Mouse (Mus musculus) kidney, embryonic 15.5 days (tissue): ENCODE measurements around the gene Lrba. TPM values are rescaled to one million over a fixed set of nuclear protein-coding genes. Genes with fewer than 3 reads are reported as not detected.

Experiments used
- ATAC-seq: fragments of 200-750 bp; cut with Nextera tagmentation; replicated peaks from 2 replicates; pipeline ENCODE4 v1.8.0; 2017; ENCODE audit warnings: moderate TSS enrichment; ENCODE audit not compliant: low FRiP score
- H3K27ac ChIP-seq: fragments of 300-500 bp; sonication (generic); 2 replicates; pipeline ENCODE4 v1.5.1; 2015; ENCODE audit warnings: mild to moderate bottlenecking, inconsistent platforms
- H3K27me3 ChIP-seq: fragments of 300-500 bp; sonication (generic); 2 replicates; pipeline ENCODE4 v1.6.1; 2015; ENCODE audit warnings: inconsistent platforms
- H3K36me3 ChIP-seq: fragments of 300-500 bp; sonication (generic); 2 replicates; pipeline ENCODE4 v1.6.1; 2015; ENCODE audit warnings: inconsistent platforms
- H3K4me1 ChIP-seq: fragments of 300-500 bp; sonication (generic); 2 replicates; pipeline ENCODE4 v1.6.1; 2015; ENCODE audit warnings: inconsistent platforms
- H3K4me2 ChIP-seq: fragments of 300-500 bp; sonication (generic); 2 replicates; pipeline ENCODE4 v1.6.1; 2015; ENCODE audit warnings: moderate library complexity, mild to moderate bottlenecking, inconsistent platforms
- H3K4me3 ChIP-seq: fragments of 300-500 bp; sonication (generic); replicated peaks from 2 replicates; pipeline ENCODE4 v1.5.1; 2015; ENCODE audit warnings: mild to moderate bottlenecking, inconsistent platforms
- H3K9ac ChIP-seq: fragments of 300-500 bp; sonication (generic); 2 replicates; pipeline ENCODE4 v1.6.1; 2015; ENCODE audit warnings: mild to moderate bottlenecking, inconsistent platforms
- H3K9me3 ChIP-seq: fragments of 300-500 bp; sonication (generic); replicated peaks from 2 replicates; pipeline ENCODE4 v1.6.1; 2016; ENCODE audit warnings: inconsistent platforms
- WGBS: fragments of 180-500 bp; shearing (Covaris S2); methylation state at CpG from one replicate; pipeline ENCODE4 v1.1.7; 2015; ENCODE audit warnings: mixed read lengths; 5-methylcytosine and 5-hydroxymethylcytosine counted together
- polyA plus RNA-seq: library from polyadenylated mRNA; unstranded; fragments of >200 nt; fragmentation: Nextera tagmentation; extraction: Ambion mirVana; gene quantifications from 2 replicates; pipeline ENCODE4 v1.2.1, GENCODE M21; 2015

Lrba gene
- polyA plus RNA-seq, 1 experiment from 2014 or later: 7.6 TPM

DNA sequence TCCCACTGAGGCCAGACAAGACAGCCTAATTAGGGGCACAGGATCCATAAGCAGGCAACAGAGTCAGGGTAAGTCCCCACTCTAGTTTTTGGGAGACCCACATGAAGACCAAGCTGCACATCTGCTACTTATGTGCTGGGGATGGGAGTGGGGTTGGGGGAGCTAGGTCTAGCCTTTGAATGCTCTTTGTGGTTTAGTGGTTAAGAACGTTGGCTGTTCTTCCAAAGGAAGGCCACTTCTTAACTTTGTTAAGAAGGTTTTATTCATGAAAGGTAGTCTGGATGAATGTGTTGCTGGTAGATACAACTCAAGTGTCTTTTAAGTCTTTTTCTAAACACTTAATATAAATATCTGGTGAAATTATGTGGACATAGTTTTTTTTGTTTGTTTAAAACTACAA is 51.2 kb downstream of the Lrba start:
- Histone ChIP-seq H3K9ac (no peak overlapping the region), H3K9me3 (no peaks in the 10 kb centered on the region), H3K27me3 (no peaks in the 10 kb centered on the region), H3K4me3 (no peak overlapping the region), H3K36me3 (no peaks in the 10 kb centered on the region), H3K27ac (no peak overlapping the region), H3K4me1 (no peaks in the 10 kb centered on the region), H3K4me2 (no peak overlapping the region)
- 88% methylated on average over 1 of the region's 1 CpGs for WGBS
- no peak for ATAC-seq

DNA sequence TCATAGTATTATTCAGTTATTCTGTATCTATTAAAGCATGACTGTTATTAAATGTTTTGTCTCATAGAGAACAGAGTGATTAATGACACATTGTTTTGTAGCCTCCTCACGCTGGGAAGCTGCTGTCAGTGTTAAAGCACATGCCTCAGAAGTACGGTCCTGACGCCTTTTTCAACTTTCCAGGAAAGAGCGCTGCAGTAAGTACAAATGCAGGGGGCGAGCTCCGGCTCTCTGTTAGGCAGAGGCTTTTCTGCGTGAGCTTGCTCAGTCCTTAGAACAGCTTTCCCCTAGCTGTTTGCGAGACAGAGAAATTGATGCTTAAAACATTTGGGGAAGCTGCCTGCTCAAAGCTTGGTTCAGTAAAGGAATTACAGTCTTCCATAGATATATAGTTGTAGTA is 66.8 kb downstream of the Lrba start:
- Histone ChIP-seq H3K4me2 (no peak overlapping the region), H3K4me1 (no peaks in the 10 kb centered on the region)
- 53% methylated on average over 8 of the region's 8 CpGs for WGBS

DNA sequence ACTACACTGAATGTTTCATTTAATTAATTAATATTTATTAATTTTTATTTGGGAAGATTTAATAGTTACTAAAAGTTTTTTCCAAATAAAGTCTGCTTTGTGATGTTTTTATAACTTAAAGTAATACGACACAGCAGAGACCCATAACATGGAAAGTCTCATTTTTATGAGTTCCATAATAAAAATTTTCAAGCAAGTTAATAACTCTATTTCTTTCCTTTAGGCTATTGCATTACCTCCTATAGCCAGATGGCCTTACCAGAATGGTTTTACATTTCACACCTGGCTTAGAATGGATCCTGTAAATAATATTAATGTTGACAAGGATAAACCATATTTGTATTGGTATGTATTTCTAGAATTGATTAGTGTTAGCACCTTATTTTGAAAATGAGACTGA is 70.4 kb downstream of the Lrba start:
- Histone ChIP-seq H3K9me3 (no peaks in the 10 kb centered on the region), H3K4me3 (no peak overlapping the region), H3K27ac (no peak overlapping the region), H3K9ac (no peak overlapping the region), H3K27me3 (no peaks in the 10 kb centered on the region), H3K4me1 (no peaks in the 10 kb centered on the region), H3K36me3 (no peaks in the 10 kb centered on the region), H3K4me2 (no peak overlapping the region)
- WGBS: 76% methylated on average over 1 of the region's 1 CpGs
- ATAC-seq: no peak

More for the DNA sequence above, 66.8 kb downstream of the Lrba start:
- no peak overlapping the region for H3K27ac ChIP-seq
- H3K9ac ChIP-seq: no peak overlapping the region
- no peak overlapping the region for H3K4me3 ChIP-seq
- no peaks in the 10 kb centered on the region for H3K27me3 ChIP-seq
- no peaks in the 10 kb centered on the region for H3K36me3 ChIP-seq
- no peak for ATAC-seq
- H3K9me3 ChIP-seq: no peaks in the 10 kb centered on the region

DNA sequence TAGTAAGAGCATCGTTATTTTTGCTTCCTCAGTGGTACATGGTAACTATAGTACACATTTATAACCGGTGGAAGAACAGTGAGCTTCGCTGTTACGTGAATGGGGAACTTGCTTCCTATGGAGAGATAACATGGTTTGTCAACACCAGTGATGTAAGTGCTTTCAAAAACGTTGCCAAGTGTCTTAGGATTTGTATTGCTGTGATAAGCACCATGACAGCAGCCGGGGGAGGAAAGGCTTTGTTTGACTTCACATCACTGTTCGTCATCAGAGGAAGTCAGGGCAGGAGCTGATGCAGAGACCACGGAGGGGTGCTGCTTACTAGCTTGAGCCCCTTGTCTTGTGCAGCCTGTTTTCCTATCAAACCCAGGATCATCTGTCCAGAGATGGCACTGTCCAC is 71.7 kb downstream of the Lrba start:
- 66% methylated on average over 8 of the region's 8 CpGs for WGBS

DNA sequence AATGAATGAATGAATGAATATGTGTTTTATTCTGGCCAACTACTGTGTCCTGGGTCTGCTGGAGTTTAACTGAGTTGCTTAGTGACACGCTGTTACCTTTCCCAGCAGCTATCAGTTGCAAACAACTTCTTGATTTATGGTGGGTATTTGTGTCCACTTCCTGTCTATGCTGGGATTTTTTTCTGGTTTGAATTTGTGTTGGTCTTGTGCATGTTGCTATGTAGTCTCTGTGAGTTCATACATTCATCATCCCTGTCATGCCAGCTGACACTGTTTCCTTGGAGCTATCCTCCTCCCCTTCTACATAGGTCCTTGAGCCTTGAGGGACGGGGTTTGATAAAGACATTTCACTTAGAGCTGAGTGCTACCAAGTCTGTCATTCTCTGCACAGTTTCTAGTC is 84.4 kb downstream of the Lrba start:
- WGBS: 57% methylated on average over 2 of the region's 2 CpGs
- ATAC-seq: no peak
- Histone ChIP-seq H3K4me3 (no peak overlapping the region), H3K27ac (no peak overlapping the region), H3K9me3 (no peaks in the 10 kb centered on the region), H3K4me1 (no peaks in the 10 kb centered on the region), H3K4me2 (no peak overlapping the region), H3K36me3 (peaks cover 6% of the 10 kb centered on the region), H3K9ac (no peak overlapping the region), H3K27me3 (no peaks in the 10 kb centered on the region)

More for the DNA sequence above, 71.7 kb downstream of the Lrba start:
- H3K27me3 ChIP-seq: no peaks in the 10 kb centered on the region
- ATAC-seq: no peak
- no peak overlapping the region for H3K27ac ChIP-seq
- no peak overlapping the region for H3K4me3 ChIP-seq
- no peaks in the 10 kb centered on the region; the same call in 1 of the 2 replicates for H3K36me3 ChIP-seq
- no peak overlapping the region for H3K4me2 ChIP-seq
- H3K9ac ChIP-seq: no peak overlapping the region
- no peaks in the 10 kb centered on the region for H3K4me1 ChIP-seq
- H3K9me3 ChIP-seq: no peaks in the 10 kb centered on the region

DNA sequence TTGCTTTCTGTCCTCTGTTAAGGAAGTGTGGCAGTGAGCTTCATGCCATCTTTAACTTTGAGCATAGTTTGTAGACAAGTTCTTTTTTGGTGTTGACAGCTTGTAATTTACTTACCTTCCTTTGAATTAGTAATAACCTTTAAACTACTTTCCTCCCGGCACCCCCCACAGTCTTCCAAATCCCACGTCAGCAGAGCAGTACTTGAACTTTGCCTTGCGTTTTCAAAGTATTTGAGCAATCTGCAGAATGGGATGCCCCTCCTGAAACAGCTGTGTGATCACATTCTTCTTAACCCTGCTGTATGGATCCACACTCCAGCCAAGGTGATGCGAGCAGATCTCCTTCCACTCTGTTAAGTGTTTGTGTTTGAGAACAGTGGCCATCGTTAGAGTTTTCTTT is 85.7 kb downstream of the Lrba start:
- Histone ChIP-seq H3K4me1 (no peaks in the 10 kb centered on the region), H3K9ac (no peak overlapping the region), H3K4me3 (no peak overlapping the region), H3K9me3 (no peaks in the 10 kb centered on the region), H3K36me3 (no peaks in the 10 kb centered on the region), H3K27ac (no peak overlapping the region), H3K27me3 (no peaks in the 10 kb centered on the region), H3K4me2 (no peak overlapping the region)
- ATAC-seq: no peak
- WGBS: 58% methylated on average over 5 of the region's 5 CpGs

DNA sequence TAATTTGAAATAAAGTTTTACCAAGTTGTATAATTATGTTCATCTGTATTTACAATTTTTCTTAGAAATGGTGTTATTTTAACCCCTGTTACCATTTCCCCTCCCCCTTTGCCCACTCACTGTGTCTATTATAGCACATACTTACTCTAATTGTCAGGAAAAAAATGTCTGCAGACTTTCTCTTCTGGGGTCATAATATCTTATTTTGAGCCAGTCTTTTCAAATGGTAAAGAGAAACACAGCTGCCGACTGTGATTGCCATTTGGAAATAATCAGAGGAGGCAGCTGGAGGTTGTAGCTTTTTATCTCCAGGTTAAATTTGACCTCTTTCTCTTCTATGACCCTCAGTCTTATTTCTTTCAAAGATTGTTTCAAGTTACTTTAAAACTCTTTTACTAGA is 86.9 kb downstream of the Lrba start:
- H3K36me3 ChIP-seq: no peaks in the 10 kb centered on the region
- no peak overlapping the region for H3K4me2 ChIP-seq
- no peaks in the 10 kb centered on the region for H3K27me3 ChIP-seq
- 27% methylated on average over 1 of the region's 1 CpGs for WGBS
- no peaks in the 10 kb centered on the region for H3K4me1 ChIP-seq
- no peak overlapping the region for H3K4me3 ChIP-seq
- ATAC-seq: no peak
- no peak overlapping the region for H3K9ac ChIP-seq
- no peak overlapping the region for H3K27ac ChIP-seq
- no peaks in the 10 kb centered on the region for H3K9me3 ChIP-seq

DNA sequence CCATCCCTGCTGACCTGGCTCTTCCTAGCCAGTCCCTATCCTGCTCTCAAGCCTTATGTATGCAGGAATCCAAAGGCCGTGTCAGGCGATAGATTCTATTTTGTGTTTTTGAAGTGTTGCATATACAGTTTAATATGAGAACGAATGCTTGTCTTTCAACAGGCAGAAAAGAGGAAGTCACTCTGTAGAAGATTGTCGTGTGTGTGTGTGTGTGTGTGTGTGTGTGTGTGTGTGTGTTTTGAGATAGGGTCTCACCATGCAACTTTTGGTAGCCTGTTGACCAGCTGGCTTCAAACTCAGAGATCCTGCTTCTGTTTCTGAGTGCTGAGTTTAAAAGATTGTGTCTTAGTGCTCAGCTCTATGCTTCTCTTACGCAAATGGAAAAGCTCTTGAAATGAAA is 93.2 kb downstream of the Lrba start:
- no peak overlapping the region for H3K27ac ChIP-seq
- H3K4me2 ChIP-seq: no peak overlapping the region
- no peak for ATAC-seq
- no peaks in the 10 kb centered on the region for H3K4me1 ChIP-seq
- WGBS: 88% methylated on average over 5 of the region's 5 CpGs
- no peak overlapping the region for H3K9ac ChIP-seq
- H3K27me3 ChIP-seq: no peaks in the 10 kb centered on the region
- no peak overlapping the region for H3K4me3 ChIP-seq
- H3K36me3 ChIP-seq: no peaks in the 10 kb centered on the region
- H3K9me3 ChIP-seq: no peaks in the 10 kb centered on the region

DNA sequence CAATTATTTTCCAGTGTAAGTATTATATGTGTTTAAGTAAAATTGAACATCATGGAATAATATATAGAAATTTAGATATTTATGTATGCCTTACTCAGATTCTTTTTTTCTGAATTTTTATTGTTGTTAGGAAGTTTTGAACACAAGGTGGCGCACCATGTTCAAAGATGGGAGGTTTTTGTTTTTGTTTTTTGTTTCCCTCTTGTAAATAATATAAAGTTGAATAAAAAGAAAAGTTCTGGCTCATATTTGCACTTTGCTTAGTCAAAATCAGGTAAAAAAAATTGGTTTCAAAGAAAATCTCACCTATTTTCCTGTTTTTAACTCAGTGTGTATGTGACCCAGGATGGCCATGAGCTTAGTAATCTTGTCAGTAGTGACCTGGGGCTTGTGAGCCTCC is 104.1 kb downstream of the Lrba start:
- Histone ChIP-seq H3K9ac (no peak overlapping the region), H3K9me3 (no peaks in the 10 kb centered on the region), H3K36me3 (peaks cover 8% of the 10 kb centered on the region; the same call in 1 of the 2 replicates), H3K4me3 (no peak overlapping the region), H3K4me2 (no peak overlapping the region), H3K27ac (no peak overlapping the region), H3K27me3 (no peaks in the 10 kb centered on the region), H3K4me1 (no peaks in the 10 kb centered on the region)
- WGBS: 36% methylated on average over 1 of the region's 1 CpGs
- ATAC-seq: no peak

DNA sequence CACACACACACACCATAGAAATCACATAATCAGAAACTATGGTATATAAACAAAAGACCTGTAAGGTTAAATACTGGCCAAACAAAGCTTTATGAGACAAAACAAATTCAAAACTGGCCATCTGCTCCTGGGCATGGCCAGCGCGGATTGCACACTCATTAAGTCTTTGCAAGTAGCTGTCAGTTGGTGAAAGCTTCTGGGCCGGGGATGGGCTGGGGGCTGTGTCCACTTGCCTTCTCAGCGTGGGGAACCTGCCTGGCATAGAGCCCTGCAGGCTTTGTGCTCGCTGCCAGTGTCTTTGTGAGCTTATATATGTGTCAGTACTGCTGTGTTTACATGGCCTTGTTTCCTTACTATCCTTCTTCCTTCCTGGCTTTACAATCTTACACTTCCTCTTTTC is 118.8 kb downstream of the Lrba start:
- WGBS: 65% methylated on average over 5 of the region's 5 CpGs

DNA sequence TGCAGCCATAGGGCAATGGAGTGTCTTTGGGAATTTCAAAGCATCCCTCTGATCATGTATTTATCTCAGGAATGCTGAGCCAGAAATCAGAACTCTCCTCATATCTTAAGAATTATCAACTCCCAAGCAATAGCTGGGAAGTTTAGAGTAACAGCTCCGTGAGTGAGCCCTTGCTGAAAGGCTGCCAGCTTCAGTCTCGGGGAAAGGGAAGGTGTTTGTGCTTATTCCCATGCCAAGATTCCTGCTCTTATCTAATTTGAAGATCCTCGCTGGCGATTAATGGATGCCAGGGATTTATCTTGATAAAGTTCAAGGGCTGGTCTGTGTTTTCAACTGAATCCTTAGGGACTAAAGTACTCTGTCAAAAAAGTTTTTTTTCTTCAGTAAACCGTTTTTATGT is 138.0 kb downstream of the Lrba start:
- Histone ChIP-seq H3K4me1 (no peaks in the 10 kb centered on the region), H3K27ac (no peak overlapping the region), H3K36me3 (0 out of 2 replicates have a peak, but pooled peaks cover 3% of the 10 kb centered on the region), H3K4me3 (no peak overlapping the region), H3K9ac (no peak overlapping the region), H3K27me3 (no peaks in the 10 kb centered on the region), H3K9me3 (no peaks in the 10 kb centered on the region), H3K4me2 (no peak overlapping the region)
- ATAC-seq: no peak
- WGBS: 54% methylated on average over 5 of the region's 5 CpGs

More for the DNA sequence above, 118.8 kb downstream of the Lrba start:
- ATAC-seq: no peak
- no peak overlapping the region for H3K9ac ChIP-seq
- H3K9me3 ChIP-seq: no peaks in the 10 kb centered on the region
- no peaks in the 10 kb centered on the region for H3K27me3 ChIP-seq
- no peak overlapping the region for H3K27ac ChIP-seq
- H3K4me1 ChIP-seq: no peaks in the 10 kb centered on the region
- peaks cover 3% of the 10 kb centered on the region for H3K36me3 ChIP-seq
- H3K4me3 ChIP-seq: no peak overlapping the region
- no peak overlapping the region for H3K4me2 ChIP-seq

DNA sequence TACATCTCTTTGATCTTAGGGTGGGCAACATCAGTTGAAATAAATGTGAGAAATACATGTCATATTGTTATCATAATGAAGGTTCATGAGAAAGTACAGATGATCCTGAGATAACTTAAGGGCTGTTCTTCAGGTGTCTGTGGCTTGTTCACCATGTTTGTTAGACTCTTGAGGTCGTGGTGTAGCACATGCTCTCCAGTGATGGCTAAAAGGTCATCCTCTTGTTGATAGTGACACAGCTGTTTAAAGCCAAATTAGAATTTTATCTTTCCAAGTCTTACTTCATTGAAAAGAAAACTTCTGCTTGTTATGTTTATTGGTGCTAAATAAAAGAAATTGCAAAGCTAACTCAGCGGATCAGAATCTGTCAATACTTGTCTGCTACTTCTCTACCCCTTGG is 147.0 kb downstream of the Lrba start:
- 77% methylated on average over 2 of the region's 2 CpGs for WGBS
- H3K36me3 ChIP-seq: no peaks in the 10 kb centered on the region
- no peak for ATAC-seq
- H3K4me1 ChIP-seq: no peaks in the 10 kb centered on the region
- H3K27me3 ChIP-seq: no peaks in the 10 kb centered on the region
- no peak overlapping the region for H3K4me2 ChIP-seq
- no peak overlapping the region for H3K27ac ChIP-seq
- no peak overlapping the region for H3K9ac ChIP-seq
- no peaks in the 10 kb centered on the region for H3K9me3 ChIP-seq
- H3K4me3 ChIP-seq: no peak overlapping the region

DNA sequence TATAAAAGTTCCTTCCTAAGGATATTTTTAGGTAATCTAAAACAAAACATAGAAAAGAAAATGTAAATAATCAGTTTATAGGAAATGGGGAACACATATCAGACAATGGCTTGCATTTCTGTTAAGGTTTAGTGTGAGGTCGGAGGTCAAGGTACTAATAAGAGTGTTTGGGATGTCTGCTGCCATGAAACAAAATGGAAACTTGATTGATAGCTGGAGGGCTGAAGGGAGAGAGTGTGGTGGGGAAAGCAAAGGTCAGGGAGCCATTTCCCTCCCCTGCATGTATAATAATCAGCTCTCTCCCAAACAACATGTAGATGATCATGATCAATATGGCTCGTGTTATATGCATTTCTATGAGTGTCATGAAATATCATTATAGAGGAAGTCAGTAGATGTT is 150.8 kb downstream of the Lrba start:
- Histone ChIP-seq H3K27me3 (no peaks in the 10 kb centered on the region), H3K36me3 (no peaks in the 10 kb centered on the region), H3K4me3 (no peak overlapping the region), H3K27ac (no peak overlapping the region), H3K4me2 (no peak overlapping the region), H3K9ac (no peak overlapping the region), H3K9me3 (no peaks in the 10 kb centered on the region), H3K4me1 (no peaks in the 10 kb centered on the region)
- ATAC-seq: no peak
- WGBS: 77% methylated on average over 2 of the region's 2 CpGs
